Mouse (Mus musculus) testis, postnatal 14 days (tissue): ENCODE results near the gene Ctsz.

ENCODE experiments used
- DNase-seq: peaks from one replicate; pipeline ENCODE4 v3.0.0; 2021; ENCODE audit warnings: low spot score

Ctsz gene

DNA sequence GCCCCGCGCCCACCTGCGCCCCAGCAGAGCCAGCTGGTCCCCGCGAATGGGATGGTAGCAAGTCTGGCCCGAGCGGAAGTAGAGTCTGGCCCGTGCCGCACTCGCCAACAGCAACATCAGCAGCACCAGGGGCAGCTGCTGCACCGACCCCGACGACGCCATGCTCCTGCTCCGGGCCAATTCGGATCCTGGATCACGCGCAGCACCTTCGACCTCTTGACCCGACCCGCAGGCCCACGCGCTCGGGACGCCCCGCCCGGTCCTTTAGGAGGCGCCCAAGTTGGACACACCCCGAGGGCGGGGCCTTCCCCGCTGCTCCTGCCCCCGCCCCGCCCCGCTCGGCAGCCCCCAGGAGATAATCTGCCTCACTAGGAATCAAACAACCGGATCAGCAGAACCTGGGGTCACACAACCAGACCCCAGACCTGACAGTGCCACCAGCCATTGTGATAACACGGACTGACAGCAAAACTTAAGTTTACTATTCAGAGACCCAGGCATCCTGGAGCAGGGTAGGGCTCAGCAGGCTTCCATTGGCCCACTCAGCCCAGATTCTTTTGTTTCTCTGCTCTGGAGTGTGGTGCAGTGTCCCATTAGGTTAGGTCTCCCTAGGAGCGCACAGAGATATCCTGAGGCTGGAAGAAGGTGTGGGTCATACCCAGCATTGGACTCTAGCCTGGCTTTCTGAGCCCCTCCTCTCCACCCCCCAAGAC, at the start of gene Ctsz:
Gene Ctsz, minus strand, starts transcription at position 303 of the 713 bp plus-strand sequence.
- DNase-seq: peak; percentile 48

DNA sequence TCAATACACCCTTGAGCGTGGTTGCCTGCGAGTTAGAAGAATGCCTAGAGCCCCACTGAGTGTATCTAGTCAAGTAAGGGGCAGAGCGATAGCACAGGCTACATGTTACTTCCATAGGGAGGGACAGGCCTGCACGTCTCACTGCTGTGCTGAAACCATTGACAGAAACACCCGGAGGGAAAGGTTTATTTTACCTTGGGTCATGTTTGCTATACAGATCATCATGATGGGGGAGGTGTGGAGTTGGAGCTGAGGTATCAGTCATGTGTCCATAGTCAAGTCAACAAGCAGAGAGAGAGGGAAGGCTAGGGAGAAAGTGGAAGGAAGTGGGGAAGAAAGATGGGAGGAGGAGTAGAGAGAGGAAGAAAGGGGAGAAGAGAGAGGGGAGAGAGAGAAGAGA, 48.2 kb upstream of the Ctsz start:
- DNase-seq: no peak

DNA sequence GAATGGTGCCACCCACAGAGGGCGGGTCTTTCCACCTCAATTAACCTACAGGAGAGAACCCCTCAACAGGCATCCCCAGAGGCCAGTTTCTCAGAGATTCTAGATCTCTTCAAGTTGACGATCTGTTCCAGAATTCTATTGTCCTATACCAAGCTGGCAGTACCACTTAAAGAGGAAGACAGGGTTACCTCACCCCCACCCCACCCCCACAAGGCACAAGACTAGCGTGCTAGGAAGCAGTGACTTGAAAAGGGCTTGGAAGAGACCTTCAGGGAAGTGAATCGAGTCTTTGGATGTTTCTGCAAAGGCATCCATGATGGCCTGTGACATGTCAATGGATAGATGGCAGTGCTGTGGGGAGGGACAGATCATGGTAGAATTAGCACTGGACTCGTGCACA, 39.9 kb upstream of the Ctsz start:
- no peak for DNase-seq

DNA sequence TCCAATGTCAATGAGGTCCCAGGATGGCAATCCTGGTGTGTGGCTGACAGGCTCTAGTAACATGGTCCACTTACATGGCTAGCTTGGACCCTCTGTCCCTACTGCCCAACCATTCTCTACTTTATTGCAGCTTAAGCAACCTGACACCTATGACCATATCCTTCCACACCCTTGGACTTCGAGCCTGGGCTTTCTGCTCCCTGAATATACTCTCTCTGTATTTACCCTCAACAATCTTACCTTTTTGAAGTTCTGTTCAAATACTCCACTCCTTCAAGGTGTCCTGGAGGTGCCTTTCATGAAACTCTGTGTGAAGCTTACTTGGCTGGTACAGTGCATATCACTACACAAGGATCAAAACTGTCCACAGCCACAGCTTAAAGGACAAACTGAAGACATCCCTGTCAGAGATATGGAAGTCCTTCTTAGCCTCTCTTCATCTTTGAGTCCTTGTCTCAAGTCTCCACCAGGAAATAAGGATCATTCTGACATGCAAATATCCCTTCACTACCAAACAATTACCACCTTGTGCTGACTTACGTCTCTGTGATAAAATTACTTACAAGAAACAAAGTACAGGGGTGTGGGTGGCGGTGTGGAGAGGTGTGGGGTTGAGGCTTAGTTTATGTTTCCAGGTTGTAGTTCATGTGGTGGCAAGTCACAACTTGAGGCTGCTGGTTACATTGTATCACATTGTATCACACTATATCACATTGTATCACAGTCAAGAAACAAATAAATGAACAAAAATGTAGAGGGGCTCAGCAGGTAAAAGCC, 38.9 kb upstream of the Ctsz start:
- DNase-seq: no peak

DNA sequence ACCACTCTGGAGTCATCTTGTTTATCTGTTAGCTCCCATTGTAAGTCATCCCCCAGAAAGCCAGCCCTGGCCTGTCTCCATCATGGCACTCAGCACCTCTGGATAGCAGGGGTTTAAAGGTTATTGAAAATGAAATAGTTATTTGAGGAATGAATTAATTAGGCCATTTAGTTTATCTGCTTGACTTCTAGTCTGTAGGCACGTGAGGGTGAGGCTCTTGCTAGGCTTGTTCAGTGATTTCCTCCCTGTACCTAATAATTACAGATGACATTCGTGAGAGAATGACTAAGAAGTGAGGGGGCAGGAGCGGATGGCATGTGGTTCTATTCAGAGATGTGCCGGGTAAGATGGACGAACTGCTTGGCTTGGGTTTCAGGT, 34.7 kb upstream of the Ctsz start:
- DNase-seq: no peak

DNA sequence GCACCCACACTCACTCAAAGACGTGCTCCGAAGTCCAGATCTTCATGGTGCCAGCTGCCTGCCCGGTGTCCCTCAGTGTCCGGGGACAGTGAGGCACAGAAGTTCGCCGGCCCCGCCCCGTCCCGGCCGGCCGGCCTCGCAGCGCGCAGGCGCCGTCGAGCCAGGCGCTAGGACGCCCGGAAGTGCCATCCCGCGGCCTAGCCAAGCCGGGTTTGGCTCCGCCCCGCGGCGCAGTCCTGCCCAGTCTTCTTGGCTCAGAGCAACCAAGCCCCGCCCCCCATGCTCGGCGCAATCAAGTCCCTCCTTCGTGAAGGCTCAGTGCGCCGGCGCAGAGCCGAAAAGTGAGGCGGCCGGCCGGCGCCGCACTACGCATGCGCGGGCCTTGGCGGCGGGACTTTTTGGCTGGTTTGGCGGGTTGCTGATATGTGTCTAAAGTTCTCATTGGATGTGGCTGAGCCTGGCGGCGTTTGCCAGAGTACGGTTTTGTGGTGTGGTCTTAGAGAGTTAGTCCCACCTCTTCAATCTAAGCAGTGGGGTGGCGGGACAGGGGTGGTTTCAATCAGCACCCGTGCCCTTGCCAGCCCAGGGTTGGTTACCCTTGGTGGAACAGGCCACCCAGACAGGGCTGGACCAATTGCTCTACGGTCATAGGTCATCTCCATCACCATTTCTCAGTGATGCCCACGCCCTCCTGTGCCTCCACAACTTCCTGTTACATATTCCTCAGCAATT, 34.1 kb upstream of the Ctsz start, which contains the start of gene Prelid3b:
Gene Prelid3b, minus strand, starts transcription at position 264 of the 732 bp plus-strand sequence.
- DNase-seq: peak; percentile 99

DNA sequence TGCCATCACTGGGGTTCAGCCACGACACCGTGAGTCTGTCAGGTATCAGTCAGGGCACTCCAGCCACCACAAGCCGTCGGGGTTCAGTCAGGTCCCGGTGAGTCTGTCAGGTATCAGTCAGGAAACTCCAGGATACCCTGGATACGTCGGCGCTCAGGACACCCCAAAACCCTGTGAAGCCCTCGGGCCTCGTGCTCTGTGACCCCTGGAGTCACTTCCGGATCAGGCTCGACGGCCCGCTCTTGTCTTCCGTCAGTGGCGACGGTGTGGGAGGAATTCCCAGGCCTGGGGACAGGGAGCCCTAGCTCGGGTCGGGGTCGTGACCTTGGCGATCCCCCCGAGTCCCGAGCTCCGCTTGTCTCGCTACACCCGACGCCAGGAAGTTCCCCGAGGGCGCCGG, 33.6 kb upstream of the Ctsz start:
- DNase-seq: no peak

DNA sequence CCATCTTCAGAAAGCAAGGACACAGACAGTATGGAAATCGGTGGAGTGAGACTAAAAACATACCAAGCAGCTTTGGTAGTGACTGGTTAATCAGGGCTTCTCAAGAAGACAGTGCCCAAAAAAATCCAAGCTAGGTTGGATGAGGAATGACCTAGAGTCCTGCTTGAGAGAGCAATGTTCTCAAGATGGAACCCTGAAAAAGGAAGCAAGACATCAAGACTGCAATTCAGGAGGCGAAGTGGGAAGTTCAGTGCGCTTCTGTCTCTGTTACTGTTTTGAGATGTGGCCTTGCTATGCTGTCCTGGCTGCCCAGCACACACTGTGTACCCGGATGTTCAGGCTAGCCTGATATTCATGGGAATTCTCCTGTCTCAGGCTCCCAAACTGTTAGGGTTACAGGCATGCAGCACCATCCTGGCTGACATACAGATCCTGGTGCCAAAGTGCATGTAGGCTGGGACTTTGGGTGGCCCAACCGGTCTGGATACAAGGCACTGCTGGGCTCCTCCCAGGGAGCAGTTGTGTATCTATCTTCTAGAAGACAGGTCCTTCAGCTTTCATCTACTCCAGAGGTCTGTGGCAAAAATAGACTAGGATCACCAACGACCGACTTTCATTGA, 32.1 kb upstream of the Ctsz start:
- DNase-seq: no peak

DNA sequence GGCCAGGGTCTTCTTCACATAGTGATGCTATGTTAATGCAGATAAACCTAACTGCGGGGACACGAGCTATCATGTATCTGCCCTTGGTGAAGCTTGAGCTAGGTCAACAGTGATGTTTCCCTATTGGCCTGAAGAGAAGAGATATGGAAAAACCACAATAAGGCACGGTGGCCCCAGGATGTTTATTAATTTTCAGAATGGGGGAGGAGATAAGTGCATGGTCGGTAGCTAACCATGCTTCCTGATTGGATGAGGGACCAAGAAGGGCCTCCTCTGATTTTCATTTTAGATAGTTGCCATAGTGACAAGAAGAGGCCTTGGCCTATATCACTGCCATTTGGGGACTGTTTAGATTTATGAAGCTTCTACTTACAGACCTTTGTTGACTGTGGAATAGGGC, 31.5 kb upstream of the Ctsz start:
- no peak for DNase-seq

DNA sequence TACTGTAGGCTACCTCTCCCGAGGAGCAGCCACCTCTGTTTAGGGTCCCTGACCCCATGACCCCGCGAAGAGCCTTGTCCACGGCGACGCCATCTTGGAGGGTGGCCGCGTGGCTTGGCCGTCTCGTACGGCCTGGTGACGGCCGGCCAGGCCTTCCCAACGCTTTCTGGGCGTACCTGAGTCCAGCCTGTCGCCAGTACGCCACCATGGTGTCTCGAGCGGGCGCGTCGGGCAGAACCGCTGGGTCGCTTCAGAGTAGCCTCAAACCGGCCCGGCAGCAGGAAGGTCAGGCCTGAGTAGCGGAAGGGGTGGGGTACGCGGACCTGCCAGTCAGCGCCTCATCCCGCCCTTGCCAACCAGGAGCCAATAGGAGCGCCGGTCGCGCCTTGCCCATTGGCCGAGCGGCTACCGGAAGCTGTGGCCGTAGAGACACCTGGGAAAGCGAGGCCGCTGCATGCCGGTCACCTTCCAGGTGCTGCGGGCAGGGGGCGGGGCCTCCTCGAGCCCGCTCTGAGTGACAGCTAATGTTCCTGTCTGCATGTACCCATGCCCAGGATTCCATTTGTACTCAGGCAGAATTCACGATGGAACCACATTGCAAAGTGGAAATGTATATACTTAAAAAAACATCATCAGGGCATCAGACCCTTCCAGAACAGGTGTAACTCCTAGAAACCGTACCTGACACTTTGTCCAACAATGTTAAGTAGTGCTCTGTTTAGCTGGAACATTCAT, 25.1 kb upstream of the Ctsz start, which contains the start of gene Atp5e:
Gene Atp5e, minus strand, starts transcription at position 317 of the 735 bp plus-strand sequence.
- peak; percentile 97 for DNase-seq

DNA sequence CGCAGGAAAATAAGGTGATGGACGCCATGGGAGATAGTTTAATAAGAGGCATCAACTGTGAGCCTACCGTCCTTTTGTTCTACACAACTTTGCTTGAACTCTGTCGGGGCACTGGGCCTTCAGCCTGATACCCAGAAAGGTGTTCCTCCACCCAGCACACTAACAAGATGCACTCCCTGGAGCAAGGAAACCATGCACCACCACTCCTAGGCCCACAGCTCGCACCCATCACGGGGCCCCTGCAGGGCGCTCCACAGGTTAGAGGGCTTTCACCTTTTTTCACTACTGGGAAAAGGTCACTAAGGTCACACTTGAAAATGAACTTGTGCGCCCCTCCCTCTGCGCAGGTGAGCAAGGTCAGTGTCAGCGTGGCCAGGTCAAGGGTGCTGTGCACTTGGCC, 24.5 kb upstream of the Ctsz start:
- DNase-seq: no peak

DNA sequence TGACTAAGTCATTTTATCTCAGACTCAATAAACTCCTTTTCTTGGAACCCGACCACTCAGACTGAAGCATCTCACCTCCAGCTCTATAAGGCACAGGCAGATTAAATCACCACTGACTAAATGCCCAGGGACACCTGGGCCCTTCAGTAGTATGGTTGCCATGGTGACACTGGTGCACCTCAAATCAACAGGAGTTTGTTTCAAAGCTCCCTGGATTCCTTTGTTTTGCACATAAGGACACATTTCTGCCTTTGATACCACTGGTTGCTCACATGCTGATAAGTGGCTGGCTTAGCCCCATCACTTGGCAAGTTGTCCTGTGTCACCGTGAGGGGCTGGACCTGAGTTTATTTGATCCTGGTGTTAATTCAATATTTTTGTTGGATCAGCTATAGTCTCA, 20.5 kb upstream of the Ctsz start:
- no peak for DNase-seq

DNA sequence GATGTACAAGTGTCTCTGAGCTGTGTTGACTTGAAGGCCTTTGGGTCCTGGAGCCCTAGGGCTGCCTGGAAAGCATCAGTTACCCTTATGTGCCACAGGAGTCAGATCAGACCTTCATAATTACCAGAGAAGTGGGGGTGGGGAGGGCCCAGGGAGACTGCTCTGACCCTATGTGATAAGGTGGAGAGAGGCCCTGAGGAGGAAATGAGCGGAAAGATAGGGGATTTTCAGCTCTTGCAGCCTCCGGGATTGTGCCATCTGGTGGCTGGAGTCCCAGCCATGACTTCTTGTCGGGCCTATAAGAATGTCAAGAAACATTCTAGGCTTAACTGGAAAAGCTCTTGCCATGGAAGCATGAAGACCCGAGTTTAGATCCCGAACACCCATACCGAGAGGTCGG, 14.8 kb upstream of the Ctsz start:
- no peak for DNase-seq

DNA sequence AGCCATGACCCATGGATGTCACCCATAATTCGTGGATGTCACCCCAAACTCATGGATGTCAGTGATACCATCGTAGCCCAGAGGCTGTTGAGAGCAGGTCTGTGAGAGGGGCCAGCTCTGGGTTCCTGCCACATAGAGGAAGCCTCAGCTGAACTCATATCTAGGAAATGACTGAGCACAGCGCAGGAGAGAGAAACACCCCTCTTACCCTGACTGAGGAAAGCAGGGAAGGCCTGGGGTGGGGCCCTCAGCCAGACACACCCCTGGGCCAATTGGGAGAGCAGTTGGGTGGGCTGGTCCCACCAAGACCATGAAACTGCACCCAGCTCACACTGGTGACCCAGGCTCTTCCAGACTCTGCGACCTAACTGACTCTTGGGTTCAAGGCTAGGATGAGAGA, 11.5 kb upstream of the Ctsz start, which contains the start of gene Tubb1:
Gene Tubb1, plus strand, starts transcription at position 343 of the 400 bp plus-strand sequence.
- no peak for DNase-seq

DNA sequence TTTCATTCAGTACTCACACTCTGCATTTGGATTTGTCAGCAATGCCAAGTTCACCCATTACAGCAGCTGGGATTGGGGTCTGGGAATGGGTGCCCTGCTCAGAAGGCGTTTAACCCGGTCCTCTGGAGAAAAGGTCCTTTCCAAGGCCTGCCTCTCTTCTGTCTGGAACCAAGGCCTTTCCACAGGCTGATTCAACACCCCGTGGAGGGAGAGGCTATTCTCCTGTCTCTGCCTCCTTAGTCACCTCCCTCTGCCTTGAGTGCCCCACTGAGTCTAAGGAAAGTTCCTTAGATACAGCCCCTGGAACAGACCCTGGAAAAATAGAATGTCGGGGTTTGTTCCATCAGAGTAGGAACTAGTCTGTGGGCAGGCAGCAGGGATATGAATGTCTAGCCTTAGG, 9.6 kb upstream of the Ctsz start:
- no peak for DNase-seq

DNA sequence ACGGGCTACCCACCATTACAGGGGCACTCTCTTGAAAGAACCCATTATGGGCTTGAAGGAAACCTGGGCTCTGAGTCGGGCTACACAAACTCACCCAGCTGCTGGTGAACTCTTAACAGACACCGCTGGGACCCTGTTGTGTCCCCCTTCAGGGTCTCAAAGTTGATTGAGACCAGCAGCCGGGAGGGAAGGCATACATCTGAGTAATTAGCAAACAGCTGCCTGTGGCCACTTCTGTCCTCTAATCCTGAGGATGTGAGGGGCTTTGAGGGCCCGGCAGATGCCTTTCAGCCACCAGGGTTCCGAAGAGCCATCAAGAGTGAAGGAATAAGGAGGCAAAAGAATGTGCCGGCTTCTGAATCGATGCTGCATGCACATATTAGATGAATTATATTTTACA, 8.1 kb upstream of the Ctsz start:
- no peak for DNase-seq

DNA sequence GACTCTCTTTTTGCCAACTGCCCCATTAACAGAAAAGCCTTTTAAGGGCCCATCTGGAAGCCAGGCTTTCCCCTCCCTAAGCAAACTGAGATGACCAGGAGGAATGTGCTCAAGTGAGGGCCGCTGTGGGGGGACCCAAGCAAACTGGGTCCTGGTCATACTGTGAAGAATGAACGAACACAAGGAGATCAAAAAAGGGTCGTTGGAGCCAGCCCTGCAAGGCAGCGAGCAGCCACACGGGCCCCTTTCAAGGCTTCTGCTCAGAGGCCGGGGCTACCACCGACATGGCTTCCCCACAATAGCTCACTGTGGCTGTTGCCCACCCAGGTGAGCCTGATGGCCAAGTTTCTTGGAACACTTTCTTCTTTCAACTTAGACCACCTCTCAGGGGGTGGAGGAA, 7.7 kb upstream of the Ctsz start:
- DNase-seq: no peak

DNA sequence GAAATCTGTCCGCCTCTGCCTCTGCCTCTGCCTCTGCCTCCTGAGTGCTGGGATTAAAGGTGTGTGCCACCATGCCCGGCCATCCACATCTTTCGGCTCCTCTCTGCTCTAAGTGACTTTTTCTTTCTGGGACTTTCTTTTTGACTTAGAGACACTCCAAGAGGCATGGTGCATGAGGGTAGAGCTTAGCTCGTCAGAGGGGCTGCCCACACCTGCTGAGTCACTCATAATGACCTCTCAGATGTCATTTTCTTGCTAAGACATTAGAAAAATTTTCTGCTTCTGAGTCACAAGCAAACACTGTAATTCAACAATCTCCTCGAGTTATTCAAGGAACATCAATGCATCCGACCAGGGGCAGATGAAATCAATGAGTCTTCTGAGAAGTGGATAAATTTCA, 6.2 kb upstream of the Ctsz start:
- no peak for DNase-seq

DNA sequence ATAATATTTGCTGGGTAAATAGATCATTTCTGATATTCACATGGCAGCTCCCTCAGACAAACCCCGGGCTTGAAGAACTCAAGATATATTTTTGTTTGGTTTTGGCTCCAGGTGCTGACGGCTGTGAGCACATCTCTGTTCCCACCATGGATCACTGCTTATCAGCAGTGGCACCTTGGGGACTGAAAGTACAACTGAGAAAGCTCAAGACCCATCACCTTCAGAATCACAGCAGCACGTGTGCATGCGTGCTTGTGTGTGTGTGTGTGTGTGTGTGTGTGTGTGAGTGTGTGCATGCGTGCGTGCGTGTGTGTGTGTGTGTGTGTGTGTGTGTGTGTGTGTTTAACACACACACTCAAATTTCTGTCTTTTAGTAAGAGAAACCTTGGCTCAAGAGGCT, 5.5 kb upstream of the Ctsz start:
- no peak for DNase-seq

DNA sequence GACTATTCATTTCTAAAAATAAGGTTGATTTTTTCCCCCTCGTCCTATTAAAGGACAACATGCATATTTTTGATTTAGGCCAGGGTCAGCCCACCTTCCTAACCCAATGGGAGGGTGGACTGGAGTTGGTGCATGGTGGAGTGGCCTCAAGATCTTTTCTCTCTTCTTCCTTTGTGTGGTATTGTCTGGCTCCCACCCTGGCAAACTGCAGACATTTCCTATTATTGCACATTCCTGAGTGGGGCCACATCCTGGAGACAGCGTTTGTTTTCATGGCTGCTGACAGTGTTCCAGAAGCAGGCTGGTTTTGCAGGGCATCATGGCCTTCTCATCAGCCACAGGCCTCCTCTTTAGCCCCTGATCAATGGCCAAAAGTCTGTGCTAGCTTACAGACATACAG, 4.2 kb upstream of the Ctsz start:
- no peak for DNase-seq

DNA sequence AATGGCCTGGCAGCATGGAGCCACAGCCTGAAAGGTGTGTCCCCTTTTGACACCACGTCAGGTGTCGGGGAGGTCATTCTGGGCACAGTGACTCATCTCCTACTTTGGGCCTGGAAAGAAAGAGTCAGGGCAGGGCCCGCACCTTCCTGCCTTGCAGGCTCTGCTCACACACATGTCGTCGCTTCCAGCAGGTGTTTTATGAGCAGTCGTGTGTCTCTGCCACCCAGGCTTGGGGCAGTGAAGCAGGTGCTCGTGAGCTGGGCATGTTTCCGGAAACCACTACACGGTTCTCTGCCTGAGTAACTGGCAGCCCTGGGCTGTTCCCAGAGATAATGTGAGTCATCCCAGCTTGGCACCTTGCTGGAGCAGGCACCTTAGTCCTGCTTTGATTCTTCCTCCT, 3.6 kb upstream of the Ctsz start:
- DNase-seq: no peak

DNA sequence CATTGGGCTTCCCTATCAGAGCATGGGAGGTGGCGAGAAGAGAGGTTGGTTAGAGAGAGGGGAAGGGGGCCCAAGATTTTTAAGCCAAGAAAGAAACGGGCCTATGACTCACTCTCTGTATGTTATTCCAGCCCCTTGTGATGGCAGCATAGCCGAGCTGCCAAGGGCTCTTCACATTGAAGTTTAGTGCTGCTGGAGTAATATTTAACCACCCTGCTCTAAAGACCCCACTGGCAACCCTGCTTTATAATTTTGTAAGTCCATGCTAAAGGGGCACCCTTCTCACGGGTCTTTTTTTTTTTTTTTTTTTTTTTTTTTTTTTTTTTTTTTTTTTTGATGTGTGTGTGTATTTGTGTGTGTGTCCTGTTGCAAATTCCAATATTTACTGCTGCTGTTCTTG, 3.1 kb upstream of the Ctsz start:
- no peak for DNase-seq
